Mouse (Mus musculus): ENCODE data around the gene Cmc1.

The Cmc1 gene

GRCm38 (mm10) chr9:118150429-118151220, 648 bp upstream of the Cmc1 start:
- in situ Hi-C loops (cut with MboI, MseI) = no loop called here

- in situ Hi-C loops (cut with MboI, MseI) = loop anchor here (10.0 kb wide), 1 partner anchor 226 kb away; no protein-coding TSS in a partner anchor
These were observed 9.6 kb downstream of the Cmc1 start for GRCm38 (mm10) chr9:118140356-118140755.

GRCm38 (mm10) chr9:118110360-118110710, 39.6 kb downstream of the Cmc1 start:
- in situ Hi-C loops (cut with MboI, MseI) = no loop called here

GRCm38 (mm10) chr9:118109697-118110359, 40.1 kb downstream of the Cmc1 start:
- in situ Hi-C loops (cut with MboI, MseI) = loop anchor here (5.0 kb wide), 1 partner anchor 47 kb away; no protein-coding TSS in a partner anchor

GRCm38 (mm10) chr9:118108527-118109011, 41.4 kb downstream of the Cmc1 start:
- in situ Hi-C loops (cut with MboI, MseI) = loop anchor here (5.0 kb wide), 1 partner anchor 49 kb away; no protein-coding TSS in a partner anchor

GRCm38 (mm10) chr9:118101802-118102201, 48.2 kb downstream of the Cmc1 start:
- in situ Hi-C loops (cut with MboI, MseI) = no loop called here

- in situ Hi-C loops (cut with MboI, MseI) = no loop called here
These were observed 49.5 kb downstream of the Cmc1 start for GRCm38 (mm10) chr9:118100484-118100883.

- in situ Hi-C loops (cut with MboI, MseI) = no loop called here
These were observed 50.6 kb downstream of the Cmc1 start for GRCm38 (mm10) chr9:118099395-118099794.

GRCm38 (mm10) chr9:118083834-118084233, 66.1 kb downstream of the Cmc1 start:
- in situ Hi-C loops (cut with MboI, MseI) = no loop called here

- in situ Hi-C loops (cut with MboI, MseI) = no loop called here
These were observed 67.2 kb downstream of the Cmc1 start for GRCm38 (mm10) chr9:118082575-118083431.

- in situ Hi-C loops (cut with MboI, MseI) = no loop called here
These were observed 76.6 kb downstream of the Cmc1 start for GRCm38 (mm10) chr9:118073358-118073757.

GRCm38 (mm10) chr9:118072101-118072500, 77.9 kb downstream of the Cmc1 start:
- in situ Hi-C loops (cut with MboI, MseI) = no loop called here

- in situ Hi-C loops (cut with MboI, MseI) = no loop called here
These were observed 78.6 kb downstream of the Cmc1 start for GRCm38 (mm10) chr9:118071337-118071736.

GRCm38 (mm10) chr9:118070442-118070841, 79.5 kb downstream of the Cmc1 start:
- in situ Hi-C loops (cut with MboI, MseI) = no loop called here

GRCm38 (mm10) chr9:118059101-118059500, 90.9 kb downstream of the Cmc1 start:
- in situ Hi-C loops (cut with MboI, MseI) = no loop called here

- in situ Hi-C loops (cut with MboI, MseI) = no loop called here
These were observed 96.7 kb downstream of the Cmc1 start for GRCm38 (mm10) chr9:118053286-118053685.

GRCm38 (mm10) chr9:118045011-118045533, 104.9 kb downstream of the Cmc1 start:
- in situ Hi-C loops (cut with MboI, MseI) = no loop called here

- in situ Hi-C loops (cut with MboI, MseI) = loop anchor here (5.0 kb wide), 1 partner anchor 454 kb away; no protein-coding TSS in a partner anchor
These were observed 106.4 kb downstream of the Cmc1 start for GRCm38 (mm10) chr9:118043581-118043980.

GRCm38 (mm10) chr9:118042738-118043137, 107.2 kb downstream of the Cmc1 start:
- in situ Hi-C loops (cut with MboI, MseI) = loop anchor here (5.0 kb wide), 1 partner anchor 455 kb away; no protein-coding TSS in a partner anchor

GRCm38 (mm10) chr9:118041646-118042045, 108.3 kb downstream of the Cmc1 start:
- in situ Hi-C loops (cut with MboI, MseI) = loop anchor here (5.0 kb wide), 1 partner anchor 456 kb away; no protein-coding TSS in a partner anchor

- in situ Hi-C loops (cut with MboI, MseI) = loop anchor here (5.0 kb wide), 1 partner anchor 456 kb away; no protein-coding TSS in a partner anchor
These were observed 109.0 kb downstream of the Cmc1 start for GRCm38 (mm10) chr9:118041022-118041400.
